Mouse (Mus musculus) heart, embryonic 12.5 days (tissue): ENCODE data around the gene Ntf3. TPM values are rescaled to one million over a fixed set of nuclear protein-coding genes. Genes with fewer than 3 reads are reported as not detected.

Experiments
- ATAC-seq: fragments of 200-750 bp; cut with Nextera tagmentation; 2 replicates; pipeline ENCODE4 v1.8.0; 2017; ENCODE audit warnings: moderate TSS enrichment, moderate library complexity; ENCODE audit not compliant: insufficient number of reproducible peaks, low FRiP score
- H3K27ac ChIP-seq: fragments of 300-500 bp; sonication (generic); 2 replicates; pipeline ENCODE4 v1.5.1; 2016; ENCODE audit warnings: mild to moderate bottlenecking, moderate library complexity; ENCODE audit not compliant: poor library complexity, severe bottlenecking
- H3K27me3 ChIP-seq: fragments of 300-500 bp; sonication (generic); replicated peaks from 2 replicates; pipeline ENCODE4 v1.6.1; 2016; ENCODE audit warnings: mild to moderate bottlenecking, moderate library complexity
- H3K36me3 ChIP-seq: fragments of 300-500 bp; sonication (generic); 2 replicates; pipeline ENCODE4 v1.6.1; 2016; ENCODE audit warnings: mild to moderate bottlenecking, moderate library complexity
- H3K4me1 ChIP-seq: fragments of 300-500 bp; sonication (generic); replicated peaks from 2 replicates; pipeline ENCODE4 v1.6.1; 2016; ENCODE audit warnings: mild to moderate bottlenecking
- H3K4me2 ChIP-seq: fragments of 300-500 bp; sonication (generic); 2 replicates; pipeline ENCODE4 v1.6.1; 2016; ENCODE audit warnings: mild to moderate bottlenecking, moderate library complexity
- H3K4me3 ChIP-seq: fragments of 300-500 bp; sonication (generic); 2 replicates; pipeline ENCODE4 v1.5.1; 2016; ENCODE audit warnings: mild to moderate bottlenecking
- H3K9ac ChIP-seq: fragments of 300-500 bp; sonication (generic); 2 replicates; pipeline ENCODE4 v1.6.1; 2016; ENCODE audit warnings: mild to moderate bottlenecking, moderate library complexity
- H3K9me3 ChIP-seq: fragments of 300-500 bp; sonication (generic); replicated peaks from 2 replicates; pipeline ENCODE4 v1.6.1; 2016; ENCODE audit warnings: mild to moderate bottlenecking, moderate library complexity
- WGBS: fragments of 180-500 bp; shearing (Covaris S2); methylation state at CpG from one replicate; pipeline ENCODE4 v1.1.7; 2016; 5-methylcytosine and 5-hydroxymethylcytosine counted together
- polyA plus RNA-seq: library from polyadenylated mRNA; unstranded; fragments of >200 nt; fragmentation: Nextera tagmentation; extraction: Ambion mirVana; gene quantifications from 2 replicates; pipeline ENCODE4 v1.2.1, GENCODE M21; 2016

Gene Ntf3
- polyA plus RNA-seq, 1 experiment from 2014 or later = 8.2 TPM

- Histone ChIP-seq H3K9me3 (no peaks in the 10 kb centered on the region), H3K27ac (peak overlapping the region; percentile 54), H3K4me1 (peaks cover 52% of the 10 kb centered on the region), H3K4me3 (no peak overlapping the region), H3K36me3 (no peaks in the 10 kb centered on the region), H3K4me2 (no peak overlapping the region), H3K27me3 (peaks cover 7% of the 10 kb centered on the region; the same call in 1 of the 2 replicates), H3K9ac (no peak overlapping the region)
- no peak for ATAC-seq
- 84% methylated on average over 13 of the region's 13 CpGs for WGBS
Observed at GRCm38 (mm10) chr6:126159279-126160066, 7.2 kb downstream of the Ntf3 start.

- Histone ChIP-seq H3K9me3 (no peaks in the 10 kb centered on the region), H3K4me2 (no peak overlapping the region), H3K27me3 (no peaks in the 10 kb centered on the region), H3K9ac (no peak overlapping the region), H3K4me3 (no peak overlapping the region), H3K36me3 (no peaks in the 10 kb centered on the region), H3K4me1 (peaks cover 28% of the 10 kb centered on the region), H3K27ac (no peak overlapping the region)
- WGBS = 85% methylated on average over 2 of the region's 2 CpGs
- no peak for ATAC-seq
Observed at GRCm38 (mm10) chr6:126155928-126156327, 10.8 kb downstream of the Ntf3 start.

GRCm38 (mm10) chr6:126154372-126154982 is 12.2 kb downstream of the Ntf3 start:
- WGBS = 25% methylated on average over 8 of the region's 8 CpGs
- Histone ChIP-seq H3K9ac (no peak overlapping the region), H3K27me3 (no peaks in the 10 kb centered on the region), H3K36me3 (no peaks in the 10 kb centered on the region), H3K4me3 (no peak overlapping the region), H3K4me1 (peaks cover 16% of the 10 kb centered on the region), H3K4me2 (no peak overlapping the region), H3K27ac (no peak overlapping the region), H3K9me3 (no peaks in the 10 kb centered on the region)
- peak; percentile 68; the same call in 1 of the 2 replicates for ATAC-seq

- no peak overlapping the region for H3K4me3 ChIP-seq
- H3K9ac ChIP-seq = no peak overlapping the region
- WGBS = 67% methylated on average over 2 of the region's 2 CpGs
- peaks cover 12% of the 10 kb centered on the region; the same call in 1 of the 2 replicates for H3K4me1 ChIP-seq
- no peak for ATAC-seq
- no peaks in the 10 kb centered on the region for H3K36me3 ChIP-seq
- H3K9me3 ChIP-seq = no peaks in the 10 kb centered on the region
- no peak overlapping the region for H3K27ac ChIP-seq
- no peak overlapping the region for H3K4me2 ChIP-seq
- no peaks in the 10 kb centered on the region for H3K27me3 ChIP-seq
Observed at GRCm38 (mm10) chr6:126153154-126153553, 13.6 kb downstream of the Ntf3 start.

- no peak overlapping the region for H3K4me3 ChIP-seq
- ATAC-seq = no peak
- no peak overlapping the region; the same call in 1 of the 2 replicates for H3K9ac ChIP-seq
- H3K4me2 ChIP-seq = no peak overlapping the region
- no peaks in the 10 kb centered on the region for H3K9me3 ChIP-seq
- H3K27me3 ChIP-seq = no peaks in the 10 kb centered on the region
- H3K27ac ChIP-seq = peak overlapping the region; percentile 57; the same call in 1 of the 2 replicates
- peaks cover 45% of the 10 kb centered on the region for H3K4me1 ChIP-seq
- WGBS = 70% methylated on average over 5 of the region's 5 CpGs
- no peaks in the 10 kb centered on the region for H3K36me3 ChIP-seq
Observed at GRCm38 (mm10) chr6:126143659-126144058, 23.1 kb downstream of the Ntf3 start.

- peak overlapping the region; percentile 45; the same call in 1 of the 2 replicates for H3K4me2 ChIP-seq
- 38% methylated on average over 3 of the region's 3 CpGs for WGBS
- H3K9ac ChIP-seq = no peak overlapping the region
- no peak for ATAC-seq
- no peaks in the 10 kb centered on the region for H3K36me3 ChIP-seq
- H3K9me3 ChIP-seq = no peaks in the 10 kb centered on the region
- no peak overlapping the region for H3K4me3 ChIP-seq
- peak overlapping the region; percentile 57 for H3K27ac ChIP-seq
- H3K4me1 ChIP-seq = peaks cover 45% of the 10 kb centered on the region
- H3K27me3 ChIP-seq = no peaks in the 10 kb centered on the region
Observed at GRCm38 (mm10) chr6:126142741-126143140, 24.0 kb downstream of the Ntf3 start.

- H3K4me3 ChIP-seq = no peak overlapping the region
- H3K4me2 ChIP-seq = peak overlapping the region; percentile 45
- 21% methylated on average over 8 of the region's 8 CpGs for WGBS
- no peak for ATAC-seq
- no peak overlapping the region for H3K9ac ChIP-seq
- H3K36me3 ChIP-seq = no peaks in the 10 kb centered on the region
- H3K4me1 ChIP-seq = peaks cover 45% of the 10 kb centered on the region
- no peaks in the 10 kb centered on the region for H3K9me3 ChIP-seq
- H3K27me3 ChIP-seq = no peaks in the 10 kb centered on the region
- peak overlapping the region; percentile 57 for H3K27ac ChIP-seq
Observed at GRCm38 (mm10) chr6:126142021-126142554, 24.6 kb downstream of the Ntf3 start.

GRCm38 (mm10) chr6:126141472-126141871 is 25.2 kb downstream of the Ntf3 start:
- H3K36me3 ChIP-seq = no peaks in the 10 kb centered on the region
- H3K4me2 ChIP-seq = peak overlapping the region; percentile 45
- peak; percentile 47; the same call in 1 of the 2 replicates for ATAC-seq
- H3K27ac ChIP-seq = peak overlapping the region; percentile 57
- no peak overlapping the region for H3K9ac ChIP-seq
- H3K27me3 ChIP-seq = no peaks in the 10 kb centered on the region
- no peaks in the 10 kb centered on the region for H3K9me3 ChIP-seq
- peaks cover 45% of the 10 kb centered on the region for H3K4me1 ChIP-seq
- no peak overlapping the region for H3K4me3 ChIP-seq
- 22% methylated on average over 13 of the region's 13 CpGs for WGBS

GRCm38 (mm10) chr6:126140961-126141360 is 25.7 kb downstream of the Ntf3 start:
- H3K4me3 ChIP-seq = no peak overlapping the region
- 31% methylated on average over 6 of the region's 6 CpGs for WGBS
- H3K27ac ChIP-seq = peak overlapping the region; percentile 57; the same call in 1 of the 2 replicates
- H3K27me3 ChIP-seq = no peaks in the 10 kb centered on the region
- no peak overlapping the region for H3K9ac ChIP-seq
- ATAC-seq = peak; percentile 37; the same call in 1 of the 2 replicates
- H3K4me2 ChIP-seq = peak overlapping the region; percentile 45
- H3K36me3 ChIP-seq = no peaks in the 10 kb centered on the region
- peaks cover 45% of the 10 kb centered on the region for H3K4me1 ChIP-seq
- H3K9me3 ChIP-seq = no peaks in the 10 kb centered on the region

GRCm38 (mm10) chr6:126140416-126140815 is 26.3 kb downstream of the Ntf3 start:
- Histone ChIP-seq H3K27ac (peak overlapping the region; percentile 19; the same call in 1 of the 2 replicates), H3K9me3 (no peaks in the 10 kb centered on the region), H3K4me1 (peaks cover 45% of the 10 kb centered on the region), H3K4me3 (no peak overlapping the region), H3K4me2 (no peak overlapping the region), H3K36me3 (no peaks in the 10 kb centered on the region), H3K9ac (no peak overlapping the region), H3K27me3 (no peaks in the 10 kb centered on the region)
- no peak for ATAC-seq
- 20% methylated on average over 2 of the region's 2 CpGs for WGBS
